Mouse (Mus musculus): ENCODE results near the gene Slc19a3. TPM values are rescaled to one million over a fixed set of nuclear protein-coding genes. Genes with fewer than 3 reads are reported as not detected.

Slc19a3 gene
- total and polyA plus RNA-seq, 3 experiments, result 0.33 TPM; not detected in 2

- peaks cover 4% of the 10 kb centered on the region; the same call in 1 of the 2 replicates for H3K9me3 ChIP-seq (replicated peaks)
- no peak overlapping the region for H3K4me3 ChIP-seq (ENCODE audit: low read depth, low read length)
- H3K4me1 ChIP-seq (ENCODE audit: insufficient read depth, low read depth, low read length), result peaks cover 7% of the 10 kb centered on the region
- DNase-seq (ENCODE audit: low spot score) (no peak), ATAC-seq (ENCODE audit: extremely low read depth, insufficient number of reproducible peaks, low FRiP score, poor library complexity, severe bottlenecking) (no peak)
- no peaks in the 10 kb centered on the region for H3K36me3 ChIP-seq (replicated peaks)
- peaks cover 4% of the 10 kb centered on the region for H3K27me3 ChIP-seq (ENCODE audit: insufficient read depth, low read length)
- TF ChIP-seq CTCF (IDR thresholded peaks at IDR 0.05; ENCODE audit: low read depth, low read length) (no peak), TAL1 (conservative IDR thresholded peaks at IDR 0.05; ENCODE audit: low read depth, low read length) (no peak), POLR2AphosphoS5 (IDR thresholded peaks at IDR 0.05; ENCODE audit: insufficient replicate concordance, low read depth, low read length) (no peak), GATA1 (IDR thresholded peaks at IDR 0.05; ENCODE audit: borderline replicate concordance, low read length) (no peak), GATA2 (IDR thresholded peaks at IDR 0.05; ENCODE audit: borderline replicate concordance, low read depth, low read length) (no peak)
Observed at GRCm38 (mm10) chr1:82966413-82966812, 71.8 kb downstream of the Slc19a3 start.

Other genes with a start within 250 kb of the Slc19a3 start
- 303 and 306 TPM in 2 replicates for gene Agfg1, start 199.0 kb downstream of the Slc19a3 start, total RNA-seq (2014; fragmentation: Nextera tagmentation)
- gene Agfg1, start 199.0 kb downstream of the Slc19a3 start, total RNA-seq (2017), result 121 and 135 TPM in 2 replicates
- 30.4 and 32.1 TPM in 2 replicates for gene Agfg1, start 199.0 kb downstream of the Slc19a3 start, polyA plus RNA-seq (2012)
- 1.9 and 2.3 TPM in 2 replicates for gene A030005L19Rik, start 125.1 kb downstream of the Slc19a3 start, total RNA-seq (2014; fragmentation: Nextera tagmentation)
- gene A030005L19Rik, start 125.1 kb downstream of the Slc19a3 start, total RNA-seq (2017), result 0.22 and 0.46 TPM in 2 replicates
- 0.07 and 0.24 TPM in 2 replicates for gene A030005L19Rik, start 125.1 kb downstream of the Slc19a3 start, polyA plus RNA-seq (2012)
- 1.1 TPM in 1 of 2 replicates, not detected in the other for gene A030014E15Rik, start 113.5 kb downstream of the Slc19a3 start, total RNA-seq (2014; fragmentation: Nextera tagmentation)
- 0.17 and 0.38 TPM in 2 replicates for gene A030014E15Rik, start 113.5 kb downstream of the Slc19a3 start, total RNA-seq (2017)
- not detected in 2 replicates for gene A030014E15Rik, start 113.5 kb downstream of the Slc19a3 start, polyA plus RNA-seq (2012)
- gene Gm6217, start 107.0 kb downstream of the Slc19a3 start, total RNA-seq (2014; fragmentation: Nextera tagmentation), result not detected in 2 replicates
- 0.33 TPM in 1 of 2 replicates, not detected in the other for gene Gm6217, start 107.0 kb downstream of the Slc19a3 start, total RNA-seq (2017)
- gene Gm6217, start 107.0 kb downstream of the Slc19a3 start, polyA plus RNA-seq (2012), result not detected in 2 replicates
- not detected in 2 replicates for gene A030003K21Rik, start 95.1 kb downstream of the Slc19a3 start, total RNA-seq (2014; fragmentation: Nextera tagmentation)
- gene A030003K21Rik, start 95.1 kb downstream of the Slc19a3 start, total RNA-seq (2017), result not detected in 2 replicates
- gene A030003K21Rik, start 95.1 kb downstream of the Slc19a3 start, polyA plus RNA-seq (2012), result not detected in 2 replicates
- not detected in 2 replicates for gene Gm7544, start 82.4 kb downstream of the Slc19a3 start, total RNA-seq (2014; fragmentation: Nextera tagmentation)
- 0.29 TPM in 1 of 2 replicates, not detected in the other for gene Gm7544, start 82.4 kb downstream of the Slc19a3 start, total RNA-seq (2017)
- gene Gm7544, start 82.4 kb downstream of the Slc19a3 start, polyA plus RNA-seq (2012), result not detected in 2 replicates
- not detected in 2 replicates for gene Gm47955, start 78.2 kb downstream of the Slc19a3 start, total RNA-seq (2014; fragmentation: Nextera tagmentation)
- 0.27 TPM in 1 of 2 replicates, not detected in the other for gene Gm47955, start 78.2 kb downstream of the Slc19a3 start, total RNA-seq (2017)
- gene Gm47955, start 78.2 kb downstream of the Slc19a3 start, polyA plus RNA-seq (2012), result not detected in 2 replicates
- gene Gm47959, start 37.9 kb downstream of the Slc19a3 start, total RNA-seq (2014; fragmentation: Nextera tagmentation), result not detected in 2 replicates
- not detected in 2 replicates for gene Gm47959, start 37.9 kb downstream of the Slc19a3 start, total RNA-seq (2017)
- gene Gm47959, start 37.9 kb downstream of the Slc19a3 start, polyA plus RNA-seq (2012), result not detected in 2 replicates
- gene Krtap28-10, start 4.0 kb upstream of the Slc19a3 start, total RNA-seq (2014; fragmentation: Nextera tagmentation), result not detected in 2 replicates
- gene Krtap28-10, start 4.0 kb upstream of the Slc19a3 start, total RNA-seq (2017), result 0.23 TPM in 1 of 2 replicates, not detected in the other
- not detected in 2 replicates for gene Krtap28-10, start 4.0 kb upstream of the Slc19a3 start, polyA plus RNA-seq (2012)
- not detected in 2 replicates for gene Gm47969, start 6.5 kb upstream of the Slc19a3 start, total RNA-seq (2014; fragmentation: Nextera tagmentation)
- 0.16 TPM in 1 of 2 replicates, not detected in the other for gene Gm47969, start 6.5 kb upstream of the Slc19a3 start, total RNA-seq (2017)
- gene Gm47969, start 6.5 kb upstream of the Slc19a3 start, polyA plus RNA-seq (2012), result not detected in 2 replicates
- not detected in 2 replicates for gene A030005K14Rik, start 20.9 kb upstream of the Slc19a3 start, total RNA-seq (2014; fragmentation: Nextera tagmentation)
- not detected in 2 replicates for gene A030005K14Rik, start 20.9 kb upstream of the Slc19a3 start, total RNA-seq (2017)
- gene A030005K14Rik, start 20.9 kb upstream of the Slc19a3 start, polyA plus RNA-seq (2012), result not detected in 2 replicates
- gene Krtap28-13, start 22.5 kb upstream of the Slc19a3 start, total RNA-seq (2014; fragmentation: Nextera tagmentation), result not detected in 2 replicates
- gene Krtap28-13, start 22.5 kb upstream of the Slc19a3 start, total RNA-seq (2017), result 0.33 TPM in 1 of 2 replicates, not detected in the other
- gene Krtap28-13, start 22.5 kb upstream of the Slc19a3 start, polyA plus RNA-seq (2012), result not detected in 2 replicates
- not detected in 2 replicates for gene Ccl20, start 78.3 kb upstream of the Slc19a3 start, total RNA-seq (2014; fragmentation: Nextera tagmentation)
- 0.12 and 0.66 TPM in 2 replicates for gene Ccl20, start 78.3 kb upstream of the Slc19a3 start, total RNA-seq (2017)
- gene Ccl20, start 78.3 kb upstream of the Slc19a3 start, polyA plus RNA-seq (2012), result not detected in 2 replicates
- gene Daw1, start 121.3 kb upstream of the Slc19a3 start, total RNA-seq (2014; fragmentation: Nextera tagmentation), result not detected in 2 replicates
- not detected in 2 replicates for gene Daw1, start 121.3 kb upstream of the Slc19a3 start, total RNA-seq (2017)
- gene Daw1, start 121.3 kb upstream of the Slc19a3 start, polyA plus RNA-seq (2012), result not detected in 2 replicates